Mouse (Mus musculus) monocyte, adult 5-6 weeks (primary cell): Measurements from ENCODE around the gene Inhbc. TPM values are rescaled to one million over a fixed set of nuclear protein-coding genes. Genes with fewer than 3 reads are reported as not detected.
A peak's percentile ranks its signal among the peaks of the same experiment; 100 is the strongest.
"Not testable (repeated sequence)": the region's sequence is repeated elsewhere in the genome, so short reads cannot be mapped to it uniquely, and the experiment has no call there.

Experiments used
- ATAC-seq: fragments of 153-309, 156-312 bp; replicated peaks from 2 replicates; pipeline ENCODE4 v1.8.0; 2017; ENCODE audit warnings: mild to moderate bottlenecking; ENCODE audit not compliant: low TSS enrichment, insufficient number of reproducible peaks, severe bottlenecking, poor library complexity, low FRiP score
- total RNA-seq: library from RNA; stranded (forward); fragments of 200-1000, 200-491, 200-594 nt; gene quantifications from 3 replicates; pipeline ENCODE4 v1.2.3, GENCODE M21; 2017

Inhbc gene
- total RNA-seq, 1 experiment from 2014 or later: not detected

GRCm38 (mm10) chr10:127312356-127312676 lies 57.9 kb downstream of the Inhbc start:
- peak; percentile 68 for ATAC-seq

- peak; percentile 91 for ATAC-seq
Observed at GRCm38 (mm10) chr10:127311476-127312355, 58.5 kb downstream of the Inhbc start, which contains the start of gene Mars. TSS of gene Mars (minus strand) at chr10:127311786.

- no peak; the same call in 1 of the 2 replicates for ATAC-seq
Observed at GRCm38 (mm10) chr10:127310523-127311475, 59.4 kb downstream of the Inhbc start.

- ATAC-seq: not testable (repeated sequence)
Observed at GRCm38 (mm10) chr10:127309167-127309566, 61.1 kb downstream of the Inhbc start.

Other genes with a start within 250 kb of the Inhbc start
- gene Os9, start 249.3 kb downstream of the Inhbc start, total RNA-seq: 253 to 285 TPM (median 262 TPM) in 3 replicates
- 166 to 275 TPM (median 211 TPM) in 3 replicates for gene B4galnt1, start 205.2 kb downstream of the Inhbc start, total RNA-seq
- 3.2 to 4.2 TPM (median 3.5 TPM) in 3 replicates for gene Slc26a10, start 189.8 kb downstream of the Inhbc start, total RNA-seq
- 1.9 TPM in 1 of 3 replicates, not detected in the others for gene Arhgef25, start 180.3 kb downstream of the Inhbc start, total RNA-seq
- 3.8 to 17.3 TPM (median 8.8 TPM) in 3 replicates for gene Dtx3, start 174.7 kb downstream of the Inhbc start, total RNA-seq
- 15.7 to 32.0 TPM (median 21.5 TPM) in 3 replicates for gene Pip4k2c, start 158.8 kb downstream of the Inhbc start, total RNA-seq
- 0.19 to 0.48 TPM in 2 of 3 replicates, not detected in the other for gene Kif5a, start 107.1 kb downstream of the Inhbc start, total RNA-seq
- 89.0 to 104 TPM (median 92.1 TPM) in 3 replicates for gene Dctn2, start 104.1 kb downstream of the Inhbc start, total RNA-seq
- gene Mbd6, start 81.4 kb downstream of the Inhbc start, total RNA-seq: 4.2 to 15.5 TPM (median 12.1 TPM) in 3 replicates
- 56.6 to 72.2 TPM (median 64.5 TPM) in 3 replicates for gene Mars, start 58.6 kb downstream of the Inhbc start, total RNA-seq
- gene Arhgap9, start 48.5 kb downstream of the Inhbc start, total RNA-seq: 101 to 125 TPM (median 109 TPM) in 3 replicates
- gene Gli1, start 28.5 kb downstream of the Inhbc start, total RNA-seq: not detected in 3 replicates
- not detected in 3 replicates for gene Inhbe, start 16.0 kb downstream of the Inhbc start, total RNA-seq
- gene R3hdm2, start 9.9 kb upstream of the Inhbc start, total RNA-seq: 32.1 to 81.2 TPM (median 33.7 TPM) in 3 replicates
- gene Stac3, start 131.3 kb upstream of the Inhbc start, total RNA-seq: 0.32 to 9.8 TPM (median 1.4 TPM) in 3 replicates
- not detected in 3 replicates for gene Ndufa4l2, start 144.5 kb upstream of the Inhbc start, total RNA-seq
- 7.9 to 28.8 TPM (median 11.5 TPM) in 3 replicates for gene Shmt2, start 152.0 kb upstream of the Inhbc start, total RNA-seq
- gene Nxph4, start 164.1 kb upstream of the Inhbc start, total RNA-seq: not detected in 3 replicates